In the genomic region with DNA sequence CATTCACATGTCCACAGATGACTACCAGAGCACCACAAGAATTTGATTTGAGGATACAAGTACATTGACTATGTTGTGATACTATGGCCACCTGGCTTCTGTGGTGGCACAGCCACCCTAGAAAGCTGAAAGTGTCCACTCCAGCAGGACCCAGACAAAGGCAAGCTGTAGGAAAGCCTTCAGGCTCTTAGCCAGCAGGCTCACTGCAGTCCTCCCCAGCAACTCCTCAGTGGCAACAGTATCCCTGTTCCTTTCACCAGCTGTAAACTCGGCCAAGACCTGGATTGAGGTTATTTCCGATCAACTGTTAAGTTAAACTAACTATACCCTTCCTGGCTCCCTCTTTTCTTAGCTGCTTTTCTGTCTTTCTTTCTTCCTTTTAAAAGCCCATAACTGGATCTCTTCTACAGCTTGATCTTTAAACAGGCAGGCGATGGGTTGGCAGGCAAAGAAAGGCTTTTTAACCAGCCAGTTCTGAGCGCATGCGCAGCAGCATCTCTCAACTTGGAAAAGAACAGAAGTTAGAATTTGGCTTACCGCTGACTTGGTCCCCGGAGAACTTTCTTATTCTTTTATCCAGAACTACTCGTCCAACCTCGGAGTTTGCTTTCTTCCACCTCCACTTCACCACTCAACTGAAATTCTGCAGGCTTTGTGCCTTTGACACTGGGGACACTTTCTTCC, we compare ENCODE assay signal across 12 mouse cellular contexts.
DNase-seq lines count a peak whose midpoint lies in the region; ATAC-seq lines count a peak whose summit lies in the region.
"Had no signal": no experiment of that assay in that cellular context is flagged by ENCODE, and none has a peak within 500 bp of the region (broad histone marks: within the 10 kb centered on the region; RNA-seq: fewer than 3 reads in every experiment).

No protein-coding gene starts in this region.

- no peaks in the 10 kb centered on the region for H3K36me3 ChIP-seq in embryonic facial prominence, embryonic 14.5 days (ENCODE audit: control insufficient read depth, insufficient read depth, low read length)
- no peaks in the 10 kb centered on the region for H3K36me3 ChIP-seq in embryonic facial prominence, embryonic 10.5 days (replicated peaks)
- no peaks in the 10 kb centered on the region for H3K36me3 ChIP-seq in forebrain, embryonic 14.5 days (ENCODE audit: control insufficient read depth, insufficient read depth, low read length)
- H3K36me3 ChIP-seq in intestine, embryonic 15.5 days, result no peaks in the 10 kb centered on the region

- H3K4me1 ChIP-seq in embryonic facial prominence, embryonic 14.5 days (ENCODE audit: control insufficient read depth, insufficient read depth, low read length), result peaks cover 5% of the 10 kb centered on the region; the same call in 1 of the 2 replicates
- no peaks in the 10 kb centered on the region for H3K4me1 ChIP-seq in embryonic facial prominence, embryonic 10.5 days
- no peaks in the 10 kb centered on the region for H3K4me1 ChIP-seq in forebrain, embryonic 14.5 days (ENCODE audit: control insufficient read depth, insufficient read depth, low read length)
- H3K4me1 ChIP-seq in intestine, embryonic 15.5 days (replicated peaks), result no peaks in the 10 kb centered on the region

- peak overlapping the region; percentile 48; the same call in 1 of the 2 replicates for H3K27ac ChIP-seq in embryonic facial prominence, embryonic 14.5 days (replicated peaks; ENCODE audit: low read depth, low read length)
- H3K27ac ChIP-seq in embryonic facial prominence, embryonic 10.5 days (replicated peaks), result no peak overlapping the region
- H3K27ac ChIP-seq in forebrain, embryonic 14.5 days (ENCODE audit: low read depth, low read length), result no peak overlapping the region
- no peak overlapping the region for H3K27ac ChIP-seq in intestine, embryonic 15.5 days
- H3K27ac ChIP-seq: macrophage had no signal

- no peak overlapping the region; the same call in 1 of the 2 replicates for H3K9ac ChIP-seq in embryonic facial prominence, embryonic 14.5 days (ENCODE audit: low read depth, low read length)
- no peak overlapping the region for H3K9ac ChIP-seq in forebrain, embryonic 14.5 days (ENCODE audit: low read length)
- no peak overlapping the region for H3K9ac ChIP-seq in intestine, embryonic 15.5 days

- no peak overlapping the region for H3K4me3 ChIP-seq in embryonic facial prominence, embryonic 14.5 days (ENCODE audit: low read depth, low read length)
- H3K4me3 ChIP-seq in embryonic facial prominence, embryonic 10.5 days, result no peak overlapping the region
- no peak overlapping the region for H3K4me3 ChIP-seq in forebrain, embryonic 14.5 days (ENCODE audit: low read depth, low read length)
- H3K4me3 ChIP-seq in intestine, embryonic 15.5 days (replicated peaks), result no peak overlapping the region

- peak; percentile 9; the same call in 1 of the 2 replicates for ATAC-seq in embryonic facial prominence, embryonic 14.5 days (ENCODE audit: low read depth)
- ATAC-seq in forebrain, embryonic 14.5 days, result no peak
- ATAC-seq in intestine, embryonic 15.5 days, result no peak
- ATAC-seq: forebrain, embryonic 16.5 days had no signal

- DNase-seq in embryonic facial prominence, embryonic 14.5 days (ENCODE audit: low spot score), result peak; percentile 82
- no peak for DNase-seq in embryonic facial prominence, embryonic 10.5 days (ENCODE audit: low spot score)
- DNase-seq in right cerebral cortex, adult 18-20 months, result peak; percentile 13
- no peak for DNase-seq in right cerebral cortex, postnatal 25 days
- peak; percentile 37 to 41 for DNase-seq in layer of hippocampus, postnatal 36 days
- DNase-seq in testis, postnatal 14 days (ENCODE audit: low spot score), result peak; percentile 36
- DNase-seq in forebrain, embryonic 14.5 days (ENCODE audit: low spot score), result no peak
- DNase-seq: cerebellum, adult 9-10 months; kidney, postnatal 36 days had no signal

- 0 out of 2 replicates have a peak overlapping the region, but pooled peaks have one; percentile 2 for H3K4me2 ChIP-seq in embryonic facial prominence, embryonic 14.5 days (ENCODE audit: low read depth, low read length)
- no peak overlapping the region for H3K4me2 ChIP-seq in forebrain, embryonic 14.5 days (ENCODE audit: low read length)
- H3K4me2 ChIP-seq in intestine, embryonic 15.5 days (replicated peaks), result no peak overlapping the region

- no peaks in the 10 kb centered on the region for H3K9me3 ChIP-seq in embryonic facial prominence, embryonic 14.5 days (ENCODE audit: control insufficient read depth, low read length)
- H3K9me3 ChIP-seq in embryonic facial prominence, embryonic 10.5 days, result no peaks in the 10 kb centered on the region
- H3K9me3 ChIP-seq in forebrain, embryonic 14.5 days (replicated peaks; ENCODE audit: control insufficient read depth, low read length), result no peaks in the 10 kb centered on the region
- H3K9me3 ChIP-seq in intestine, embryonic 15.5 days, result no peaks in the 10 kb centered on the region

- H3K27me3 ChIP-seq in embryonic facial prominence, embryonic 14.5 days (replicated peaks; ENCODE audit: control insufficient read depth, insufficient read depth, low read length), result no peaks in the 10 kb centered on the region
- H3K27me3 ChIP-seq in embryonic facial prominence, embryonic 10.5 days (replicated peaks; ENCODE audit: low read depth, poor library complexity, severe bottlenecking), result no peaks in the 10 kb centered on the region
- H3K27me3 ChIP-seq in forebrain, embryonic 14.5 days (replicated peaks; ENCODE audit: control insufficient read depth, insufficient read depth, low read length), result no peaks in the 10 kb centered on the region
- H3K27me3 ChIP-seq in intestine, embryonic 15.5 days (replicated peaks), result no peaks in the 10 kb centered on the region

- WGBS in embryonic facial prominence, embryonic 14.5 days, result 59% methylated on average over 9 of the region's 9 CpGs
- 87% methylated on average over 9 of the region's 9 CpGs for WGBS in embryonic facial prominence, embryonic 10.5 days
- 89% methylated on average over 9 of the region's 9 CpGs for WGBS in forebrain, embryonic 14.5 days
- 83% methylated on average over 9 of the region's 9 CpGs for WGBS in intestine, embryonic 15.5 days

Comparison
In these comparisons a context has a peak if more than half of its experiments do, and no peak if none do; other contexts are left out.
1. DNase-seq: peak in embryonic facial prominence, embryonic 14.5 days (single experiment), right cerebral cortex, adult 18-20 months (single experiment), layer of hippocampus, postnatal 36 days (2 of 2) and testis, postnatal 14 days (single experiment); none in embryonic facial prominence, embryonic 10.5 days (single experiment), right cerebral cortex, postnatal 25 days (single experiment) and forebrain, embryonic 14.5 days (single experiment).